Mouse (Mus musculus) ovary, postnatal 14 days (tissue): ENCODE measurements around the gene Sfxn5.

Experiments
- DNase-seq: peaks from one replicate; pipeline ENCODE4 v3.0.0; 2022; ENCODE audit warnings: low spot score

Sfxn5 gene

GRCm38 (mm10) chr6:85231469-85231868 lies 101.8 kb downstream of the Sfxn5 start:
- DNase-seq = no peak

- no peak for DNase-seq
These were observed 102.5 kb downstream of the Sfxn5 start for GRCm38 (mm10) chr6:85230762-85231161.

- no peak for DNase-seq
These were observed 105.7 kb downstream of the Sfxn5 start for GRCm38 (mm10) chr6:85227520-85227919.

- DNase-seq = no peak
These were observed 106.7 kb downstream of the Sfxn5 start for GRCm38 (mm10) chr6:85226570-85226969.

GRCm38 (mm10) chr6:85224442-85224891 lies 108.8 kb downstream of the Sfxn5 start:
- DNase-seq = no peak

GRCm38 (mm10) chr6:85223498-85224150 lies 109.6 kb downstream of the Sfxn5 start:
- DNase-seq = no peak

GRCm38 (mm10) chr6:85222551-85222950 lies 110.7 kb downstream of the Sfxn5 start:
- no peak for DNase-seq

- DNase-seq = no peak
These were observed 112.3 kb downstream of the Sfxn5 start for GRCm38 (mm10) chr6:85220917-85221316.

GRCm38 (mm10) chr6:85219706-85220105 lies 113.5 kb downstream of the Sfxn5 start:
- no peak for DNase-seq

- DNase-seq = no peak
These were observed 114.4 kb downstream of the Sfxn5 start for GRCm38 (mm10) chr6:85218684-85219445.

- no peak for DNase-seq
These were observed 115.0 kb downstream of the Sfxn5 start for GRCm38 (mm10) chr6:85218251-85218650.

- no peak for DNase-seq
These were observed 122.5 kb downstream of the Sfxn5 start for GRCm38 (mm10) chr6:85210686-85211085.

GRCm38 (mm10) chr6:85209226-85209967 lies 123.8 kb downstream of the Sfxn5 start:
- DNase-seq = no peak

GRCm38 (mm10) chr6:85207345-85207744 lies 125.9 kb downstream of the Sfxn5 start:
- DNase-seq = no peak

- DNase-seq = no peak
These were observed 126.3 kb downstream of the Sfxn5 start for GRCm38 (mm10) chr6:85206939-85207285.

GRCm38 (mm10) chr6:85206182-85206938 lies 126.9 kb downstream of the Sfxn5 start:
- no peak for DNase-seq

GRCm38 (mm10) chr6:85197951-85198350 lies 135.3 kb downstream of the Sfxn5 start:
- no peak for DNase-seq

- no peak for DNase-seq
These were observed 139.6 kb downstream of the Sfxn5 start for GRCm38 (mm10) chr6:85193381-85194318.

- no peak for DNase-seq
These were observed 141.3 kb downstream of the Sfxn5 start for GRCm38 (mm10) chr6:85191751-85192440.

- DNase-seq = no peak
These were observed 142.6 kb downstream of the Sfxn5 start for GRCm38 (mm10) chr6:85190671-85191070.
